26 mouse cellular contexts compared by ENCODE assay signal in the genomic region with DNA sequence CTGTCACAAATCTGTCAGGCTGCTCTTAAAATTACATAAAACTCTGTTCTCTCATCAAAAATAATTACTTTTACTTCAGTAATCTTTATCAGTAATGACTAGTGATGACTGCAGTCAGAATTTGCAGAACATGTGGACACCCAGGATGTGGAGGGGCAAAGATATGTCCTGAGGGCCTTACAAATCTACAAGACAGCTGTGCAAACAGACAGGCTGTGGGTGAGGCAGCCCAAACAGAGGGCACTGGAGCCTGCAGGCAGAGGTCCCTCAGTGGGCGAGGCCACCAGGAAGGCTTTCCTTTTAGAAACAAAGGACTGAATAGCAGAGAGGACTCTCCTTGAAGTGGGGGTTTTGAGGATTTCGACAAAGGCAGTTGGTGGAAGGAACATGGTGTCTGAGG.
"Had no signal": no experiment of that assay in that cellular context is flagged by ENCODE, and none has a peak within 500 bp of the region (broad histone marks: within the 10 kb centered on the region; RNA-seq: fewer than 3 reads in every experiment).

No protein-coding gene starts in this region.

- H3K4me3 ChIP-seq: heart, adult 2 months; heart, embryonic 13.5 days; heart, embryonic 15.5 days; hindbrain, embryonic 13.5 days; hindbrain, embryonic 15.5 days; kidney, embryonic 15.5 days; left cerebral cortex, adult 2 months; limb, embryonic 10.5 days; limb, embryonic 12.5 days; liver, embryonic 13.5 days; liver, embryonic 15.5 days had no signal

- H3K4me2 ChIP-seq: heart, embryonic 11.5 days; heart, embryonic 13.5 days; heart, embryonic 15.5 days; hindbrain, embryonic 13.5 days; hindbrain, embryonic 15.5 days; kidney, embryonic 15.5 days; limb, embryonic 12.5 days; liver, embryonic 11.5 days; liver, embryonic 13.5 days; liver, embryonic 15.5 days had no signal

- H3K27me3 ChIP-seq: heart, embryonic 13.5 days; heart, embryonic 15.5 days; hindbrain, embryonic 13.5 days; hindbrain, embryonic 15.5 days; kidney, embryonic 15.5 days; limb, embryonic 12.5 days; liver, embryonic 13.5 days; liver, embryonic 15.5 days had no signal

- DNase-seq: gastrocnemius, postnatal 14 days; gastrocnemius, postnatal 36 days; heart, adult 11 months; heart, adult 2 months; heart, postnatal 14 days; heart, postnatal 36 days; kidney, adult 11 months; kidney, adult 2 months; kidney, adult 9 months; kidney, postnatal 14 days; layer of hippocampus, adult 9-11 months; liver; liver, embryonic 13.5 days had no signal

- ATAC-seq: hindbrain, postnatal 0 days; intestine, embryonic 16.5 days had no signal

- H3K36me3 ChIP-seq: heart, embryonic 13.5 days; heart, embryonic 15.5 days; hindbrain, embryonic 13.5 days; hindbrain, embryonic 15.5 days; kidney, embryonic 15.5 days; limb, embryonic 10.5 days; limb, embryonic 12.5 days; liver, embryonic 13.5 days; liver, embryonic 15.5 days had no signal
